Mouse (Mus musculus): ENCODE measurements around the gene Ncoa3.

Ncoa3 gene

DNA sequence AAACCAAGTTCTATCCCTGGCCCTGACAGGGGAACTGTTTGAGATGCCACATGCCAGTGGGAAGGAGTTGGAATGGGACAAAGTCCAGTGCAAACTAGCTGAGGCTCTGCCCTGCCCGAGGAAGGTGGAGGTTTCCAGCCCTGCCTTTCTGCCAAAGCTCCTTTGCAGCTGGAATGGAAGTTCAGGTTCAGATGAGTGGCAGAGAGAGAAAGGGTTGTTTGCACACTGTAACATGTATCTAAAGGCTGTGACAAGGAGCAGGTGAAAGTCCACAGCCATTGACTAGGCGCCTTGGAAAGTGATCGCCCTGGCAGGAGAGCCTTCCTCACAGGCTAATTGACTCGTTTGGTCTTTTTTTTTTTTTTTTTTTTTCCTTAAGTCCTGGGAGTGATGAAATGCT lies 28.3 kb upstream of the Ncoa3 start:
- ChIA-PET CTCF (interaction anchor here in 2 of 4 experiments (0.6 to 1.1 kb wide), 4 partner anchors 10 to 179 kb away, joined by 4 to 5 read pairs (median 4); no protein-coding TSS in a partner anchor), POLR2A (interaction anchor here (0.6 to 33.6 kb wide), 18 partner anchors 8 to 155 kb away, joined by 3 to 586 read pairs (median 4); partner anchors contain the start of gene Ncoa3 (in 2 of the 4))

DNA sequence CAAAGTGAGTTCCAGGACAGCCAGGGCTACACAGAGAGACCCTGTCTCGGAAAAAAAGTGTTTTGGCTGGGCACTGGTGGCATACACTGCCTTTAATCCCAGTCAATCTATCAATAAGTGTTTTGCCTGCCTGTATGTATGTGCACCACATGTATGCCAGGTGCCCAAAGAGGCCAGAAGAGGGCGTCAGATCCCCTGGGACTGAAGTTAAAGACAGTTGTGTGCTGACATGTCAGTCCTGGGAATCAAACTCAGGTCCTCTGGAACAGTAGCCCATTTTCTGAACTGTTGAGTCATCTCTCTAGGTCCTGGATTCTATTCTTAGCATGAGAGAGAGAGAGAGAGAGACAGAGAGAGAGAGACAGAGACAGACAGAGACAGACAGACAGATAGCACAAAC lies 25.4 kb upstream of the Ncoa3 start:
- ChIA-PET POLR2A (interaction anchor here (0.7 to 33.6 kb wide), 56 partner anchors 7 to 1097 kb away, joined by 3 to 586 read pairs (median 10); partner anchors contain the start of genes Ncoa3 (in 3 of the 4) and Zmynd8 (in 1 of the 4)), CTCF (interaction anchor here in 3 of 4 experiments (0.8 to 3.9 kb wide), 12 partner anchors 9 to 146 kb away, joined by 3 to 20 read pairs (median 6); partner anchors contain the start of gene Ncoa3 (in 3 of the 3))

DNA sequence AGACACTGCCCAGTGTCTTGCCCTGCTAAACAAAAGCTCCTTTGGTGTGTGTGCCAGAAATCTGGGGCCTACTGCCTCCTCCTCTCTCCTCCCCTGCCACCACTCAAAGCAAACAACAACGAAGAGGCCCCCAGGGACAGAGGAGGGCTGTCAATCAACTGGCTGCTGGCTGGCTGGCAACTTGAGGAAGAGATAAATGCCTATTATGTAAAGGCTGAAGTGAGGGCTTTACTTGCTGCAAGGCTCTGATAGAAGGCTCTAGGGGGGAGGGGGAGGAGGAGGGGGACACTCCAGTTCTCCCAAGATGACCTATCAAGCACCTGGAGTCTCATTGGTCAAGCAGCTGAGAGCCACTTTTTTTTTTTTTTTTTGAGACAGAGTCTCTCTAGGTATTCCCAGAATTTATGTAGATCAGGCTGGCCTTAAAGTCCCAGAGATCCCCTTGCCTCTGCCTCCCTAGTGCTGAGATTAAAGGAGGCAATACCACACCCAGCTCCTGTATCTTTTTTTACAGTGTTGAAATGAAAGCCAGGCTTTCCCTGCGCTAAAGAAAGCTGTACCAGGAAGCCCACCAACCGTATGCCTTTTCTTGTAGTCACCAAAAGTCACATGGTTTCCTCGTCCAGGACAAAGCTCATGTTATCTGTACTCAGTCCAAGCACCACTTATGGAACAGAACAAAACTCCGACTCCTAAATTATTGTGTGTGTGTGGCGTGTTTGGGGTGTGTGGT lies 24.4 kb upstream of the Ncoa3 start:
- ChIA-PET POLR2A (interaction anchor here (0.5 to 33.6 kb wide), 108 partner anchors 8 to 1117 kb away, joined by 3 to 586 read pairs (median 5); partner anchors contain the start of genes Ncoa3 (in 4 of the 4), Sulf2 (in 1 of the 4) and Zmynd8 (in 1 of the 4)), CTCF (interaction anchor here (0.5 to 3.9 kb wide), 24 partner anchors 8 to 185 kb away, joined by 3 to 20 read pairs (median 4); partner anchors contain the start of gene Ncoa3 (in 3 of the 4))

DNA sequence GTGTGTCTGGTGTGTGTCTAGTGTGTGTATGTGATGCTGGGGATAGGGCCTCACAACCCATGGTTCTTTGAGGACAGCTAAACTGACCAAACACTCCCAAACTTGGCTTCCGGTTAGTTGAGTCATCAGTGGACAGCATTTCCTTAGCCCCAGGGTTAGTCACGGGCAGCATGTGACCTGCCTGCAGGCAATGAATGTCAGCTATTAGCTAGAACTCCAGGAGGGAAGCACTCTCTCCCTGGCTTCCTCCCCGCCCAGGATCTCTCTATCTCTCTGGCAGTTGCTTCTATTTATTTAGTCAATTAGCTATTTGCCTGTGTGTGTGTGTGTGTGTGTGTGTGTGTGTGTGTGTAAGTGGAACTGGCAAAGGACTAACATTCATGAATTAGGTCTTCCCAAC lies 23.6 kb upstream of the Ncoa3 start:
- ChIA-PET POLR2A (interaction anchor here (0.5 to 33.6 kb wide), 126 partner anchors 7 to 1531 kb away, joined by 3 to 586 read pairs (median 5); partner anchors contain the start of genes Ncoa3 (in 4 of the 4), Sulf2 (in 3 of the 4) and Zmynd8 (in 2 of the 4)), CTCF (interaction anchor here in 3 of 4 experiments (0.7 to 3.9 kb wide), 20 partner anchors 9 to 812 kb away, joined by 3 to 20 read pairs (median 4); partner anchors contain the start of gene Ncoa3 (in 2 of the 3))

DNA sequence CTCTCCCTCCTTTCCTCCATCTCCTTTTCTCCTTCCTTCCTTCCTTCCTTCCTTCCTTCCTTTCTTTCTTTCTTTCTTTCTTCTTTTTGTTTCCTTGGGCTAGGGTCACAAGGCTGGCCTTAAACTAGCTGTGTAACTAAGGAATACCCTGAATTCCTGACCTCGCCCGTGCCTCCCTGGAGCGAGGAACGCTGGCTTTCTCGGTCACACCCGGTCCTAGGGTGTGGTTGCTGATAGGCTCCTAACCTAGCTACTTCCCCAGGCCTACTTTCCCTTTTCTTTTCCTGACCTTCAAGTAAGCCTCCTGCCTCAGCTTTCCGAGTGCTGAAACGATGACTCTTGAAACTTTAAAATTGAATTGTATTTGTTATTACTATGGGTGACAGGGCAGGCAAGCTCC lies 23.0 kb upstream of the Ncoa3 start:
- ChIA-PET POLR2A (interaction anchor here (0.5 to 33.6 kb wide), 115 partner anchors 7 to 1531 kb away, joined by 3 to 586 read pairs (median 6); partner anchors contain the start of genes Ncoa3 (in 4 of the 4), Sulf2 (in 3 of the 4) and Zmynd8 (in 2 of the 4)), CTCF (interaction anchor here (0.5 to 3.9 kb wide), 19 partner anchors 8 to 811 kb away, joined by 3 to 25 read pairs (median 4); partner anchors contain the start of gene Ncoa3 (in 2 of the 4))

DNA sequence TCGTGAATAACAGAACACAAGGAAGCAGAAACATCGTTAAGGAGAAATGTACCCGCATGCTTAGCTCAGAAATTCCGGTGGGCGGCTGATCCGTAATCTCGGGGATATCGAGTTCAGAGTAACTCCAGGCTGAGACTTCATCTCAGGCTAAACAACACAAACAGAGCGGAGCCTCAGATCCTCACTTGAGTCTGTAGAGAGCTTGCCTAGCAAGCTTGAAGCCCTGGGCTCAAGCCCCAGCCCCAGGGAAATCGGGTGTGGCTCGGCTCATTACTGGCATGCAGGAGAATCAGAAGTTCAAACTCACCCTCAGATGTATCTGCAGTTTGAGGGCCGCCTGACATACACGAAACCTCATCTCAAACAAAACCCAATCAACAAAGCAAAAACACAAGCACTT lies 22.5 kb upstream of the Ncoa3 start:
- ChIA-PET CTCF (interaction anchor here (0.5 to 3.9 kb wide), 17 partner anchors 8 to 935 kb away, joined by 3 to 25 read pairs (median 4); partner anchors contain the start of gene Ncoa3 (in 2 of the 4)), POLR2A (interaction anchor here (0.5 to 33.6 kb wide), 96 partner anchors 7 to 1102 kb away, joined by 3 to 586 read pairs (median 7); partner anchors contain the start of genes Ncoa3 (in 4 of the 4), Sulf2 (in 3 of the 4) and Zmynd8 (in 2 of the 4))

DNA sequence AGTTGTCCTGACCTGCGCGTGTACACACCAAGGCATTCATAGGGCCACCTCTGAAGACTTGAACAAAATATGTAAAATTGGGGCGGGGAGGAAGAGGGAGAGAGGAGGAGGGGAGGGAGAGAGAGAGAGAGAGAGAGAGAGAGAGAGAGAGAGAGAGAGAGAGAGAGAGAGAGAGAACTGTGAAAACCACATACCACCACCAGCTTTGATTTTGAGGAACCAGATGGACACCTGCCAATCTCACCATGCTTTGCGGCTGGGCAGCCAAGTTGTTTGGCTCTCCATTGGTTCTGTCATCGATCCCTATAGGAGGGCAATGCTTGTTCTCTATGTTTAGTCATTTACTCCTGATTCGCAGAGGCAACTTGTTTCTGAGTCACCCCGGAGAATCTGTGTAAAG lies 21.7 kb upstream of the Ncoa3 start:
- POLR2A ChIA-PET, result interaction anchor here (0.6 to 33.6 kb wide), 26 partner anchors 11 to 1450 kb away, joined by 3 to 586 read pairs (median 24); partner anchors contain the start of genes Ncoa3 (in 4 of the 4) and Sulf2 (in 1 of the 4)
- CTCF ChIA-PET, result interaction anchor here in 2 of 4 experiments (0.9 to 3.9 kb wide), 2 partner anchors 10 to 12 kb away, joined by 3 to 20 read pairs; no protein-coding TSS in a partner anchor

DNA sequence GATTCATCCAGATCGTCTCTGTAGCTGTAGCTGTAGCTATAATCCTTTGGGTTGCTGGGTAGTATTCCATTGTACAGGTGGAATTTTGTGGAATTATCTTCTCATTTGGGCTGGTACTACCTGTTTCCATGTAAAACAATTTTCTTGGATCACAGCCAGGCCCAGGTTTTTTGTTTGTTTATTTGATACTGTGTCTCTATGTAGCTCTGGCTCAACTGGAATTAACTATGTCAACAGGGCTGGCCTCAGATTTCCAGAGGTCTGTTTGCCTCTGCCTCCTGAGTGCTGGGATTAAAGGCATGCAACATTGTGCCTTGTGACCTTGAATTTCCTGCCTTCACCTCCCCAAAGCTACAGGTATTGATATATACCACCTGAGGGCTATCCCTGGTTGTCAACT lies 18.1 kb upstream of the Ncoa3 start:
- POLR2A ChIA-PET, result interaction anchor here in 3 of 4 experiments (0.5 to 33.6 kb wide), 11 partner anchors 10 to 223 kb away, joined by 3 to 586 read pairs (median 8); partner anchors contain the start of gene Ncoa3 (in 1 of the 3)
- CTCF ChIA-PET, result no interaction called here

DNA sequence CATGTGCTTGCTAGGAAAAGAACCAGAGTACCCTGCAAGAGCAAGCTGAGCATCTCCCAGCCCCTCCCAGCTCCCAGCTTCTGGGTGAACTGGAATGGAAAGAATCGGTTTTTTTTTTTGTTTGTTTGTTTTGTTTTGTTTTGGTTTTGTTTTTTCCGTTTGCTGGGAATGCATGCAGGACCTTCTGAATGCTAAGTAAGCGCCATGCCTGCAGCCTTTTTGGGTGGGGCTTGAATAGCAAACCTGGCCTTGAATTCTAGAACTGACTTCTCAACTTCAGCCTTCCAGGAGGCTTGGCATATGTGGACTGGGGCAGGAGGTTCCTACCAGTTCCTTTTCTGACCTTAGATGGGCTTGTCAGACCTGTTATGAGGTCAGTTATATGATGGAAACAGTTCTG lies 16.2 kb upstream of the Ncoa3 start:
- ChIA-PET POLR2A (interaction anchor here in 3 of 4 experiments (0.6 to 33.6 kb wide), 15 partner anchors 7 to 166 kb away, joined by 3 to 586 read pairs (median 8); partner anchors contain the start of gene Ncoa3 (in 1 of the 3)), CTCF (interaction anchor here in 3 of 4 experiments (0.6 to 1.5 kb wide), 3 partner anchors 9 to 164 kb away, joined by 3 to 7 read pairs (median 5); no protein-coding TSS in a partner anchor)

DNA sequence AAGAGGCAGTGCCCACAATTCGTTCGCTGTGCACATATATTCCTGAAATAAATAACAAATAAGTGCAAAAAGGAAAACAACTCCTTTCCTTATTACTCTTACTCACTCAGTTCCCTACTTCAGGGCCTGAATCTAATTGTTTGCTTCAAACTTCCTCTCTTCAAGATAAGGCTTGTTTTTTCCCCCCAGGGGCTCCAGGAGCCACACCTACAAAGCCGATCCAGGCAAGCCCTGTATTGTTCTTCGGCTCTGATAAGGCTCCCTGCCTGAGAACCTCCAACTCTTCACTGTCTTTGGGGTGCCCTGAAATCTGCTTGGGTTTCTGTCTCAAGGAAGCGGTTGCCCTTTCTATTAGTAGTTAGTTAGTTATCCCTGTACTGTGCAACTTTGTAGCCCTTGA lies 15.6 kb upstream of the Ncoa3 start:
- POLR2A ChIA-PET, result interaction anchor here in 3 of 4 experiments (0.6 to 33.6 kb wide), 11 partner anchors 8 to 251 kb away, joined by 3 to 586 read pairs (median 7); partner anchors contain the start of gene Ncoa3 (in 2 of the 3)
- CTCF ChIA-PET, result interaction anchor here in 1 of 4 experiments (1.1 to 1.5 kb wide), 2 partner anchors 7 to 9 kb away, joined by 3 read pairs; no protein-coding TSS in a partner anchor

DNA sequence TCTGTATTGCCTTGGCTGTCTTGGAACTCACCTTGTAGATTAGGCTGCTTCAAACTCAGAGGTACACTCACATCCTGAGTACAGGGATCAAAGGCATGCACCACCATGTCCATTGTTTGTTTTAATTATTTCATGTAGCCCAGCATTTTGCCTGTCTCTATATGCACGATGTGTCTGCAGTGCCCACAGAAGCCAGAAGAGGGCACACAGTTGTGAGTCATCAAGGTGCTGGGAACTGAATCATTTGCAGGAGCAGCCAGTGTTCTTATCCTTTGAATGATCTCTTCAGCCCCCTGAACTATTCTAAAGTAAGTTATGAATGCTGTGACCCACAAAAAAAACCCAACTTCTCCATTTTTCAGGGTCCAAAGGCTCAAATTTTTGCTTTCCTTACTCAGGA lies 14.3 kb upstream of the Ncoa3 start:
- POLR2A ChIA-PET, result interaction anchor here in 3 of 4 experiments (0.7 to 33.6 kb wide), 8 partner anchors 9 to 140 kb away, joined by 3 to 586 read pairs (median 22); partner anchors contain the start of gene Ncoa3 (in 1 of the 3)
- CTCF ChIA-PET, result interaction anchor here in 2 of 4 experiments (0.8 to 1.1 kb wide), 4 partner anchors 8 to 14 kb away, joined by 3 to 4 read pairs (median 3); partner anchors contain the start of gene Ncoa3 (in 1 of the 2)

DNA sequence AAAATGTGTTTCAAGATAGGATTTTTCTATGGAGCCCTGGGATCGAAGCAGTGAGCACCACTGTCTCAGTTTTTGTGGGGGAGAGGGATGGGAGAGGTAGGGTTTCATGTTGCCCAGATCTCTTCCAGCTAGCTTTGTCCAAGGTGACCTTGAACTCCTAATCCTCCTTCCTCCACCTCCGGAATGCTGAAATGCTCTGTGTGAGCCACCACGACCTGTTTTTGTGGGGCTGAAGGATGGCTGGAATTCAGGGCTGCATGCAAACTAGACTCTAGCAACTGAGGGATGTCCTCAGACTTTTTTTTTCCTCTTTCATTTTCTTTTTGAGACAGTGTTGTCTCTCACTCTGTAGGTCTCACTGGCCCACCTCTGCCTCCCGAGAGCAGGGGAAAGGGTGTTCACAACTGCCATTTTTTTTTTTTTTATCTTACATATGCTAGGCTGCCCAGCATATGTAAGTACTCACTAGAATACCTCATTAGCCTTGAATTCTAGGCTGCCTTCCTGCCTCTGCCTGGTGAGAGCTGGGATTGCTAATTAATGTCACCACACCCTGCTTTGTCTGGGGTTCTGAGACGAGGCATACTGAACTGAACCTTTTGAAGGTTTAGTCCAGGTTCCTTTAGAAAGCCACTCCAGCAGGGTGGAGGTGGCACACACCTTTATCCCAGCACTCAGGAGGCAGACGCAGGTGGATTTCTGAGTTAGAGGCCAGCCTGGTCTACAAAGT lies 11.0 kb upstream of the Ncoa3 start:
- CTCF ChIA-PET, result interaction anchor here (0.5 to 3.8 kb wide), 12 partner anchors 11 to 532 kb away, joined by 3 to 20 read pairs (median 4); partner anchors contain the start of gene Ncoa3 (in 1 of the 4)
- POLR2A ChIA-PET, result interaction anchor here (0.5 to 33.6 kb wide), 63 partner anchors 8 to 1177 kb away, joined by 3 to 586 read pairs (median 4); partner anchors contain the start of genes Ncoa3 (in 4 of the 4), Acot8 (in 1 of the 4), Cse1l (in 1 of the 4) and Zmynd8 (in 1 of the 4)

DNA sequence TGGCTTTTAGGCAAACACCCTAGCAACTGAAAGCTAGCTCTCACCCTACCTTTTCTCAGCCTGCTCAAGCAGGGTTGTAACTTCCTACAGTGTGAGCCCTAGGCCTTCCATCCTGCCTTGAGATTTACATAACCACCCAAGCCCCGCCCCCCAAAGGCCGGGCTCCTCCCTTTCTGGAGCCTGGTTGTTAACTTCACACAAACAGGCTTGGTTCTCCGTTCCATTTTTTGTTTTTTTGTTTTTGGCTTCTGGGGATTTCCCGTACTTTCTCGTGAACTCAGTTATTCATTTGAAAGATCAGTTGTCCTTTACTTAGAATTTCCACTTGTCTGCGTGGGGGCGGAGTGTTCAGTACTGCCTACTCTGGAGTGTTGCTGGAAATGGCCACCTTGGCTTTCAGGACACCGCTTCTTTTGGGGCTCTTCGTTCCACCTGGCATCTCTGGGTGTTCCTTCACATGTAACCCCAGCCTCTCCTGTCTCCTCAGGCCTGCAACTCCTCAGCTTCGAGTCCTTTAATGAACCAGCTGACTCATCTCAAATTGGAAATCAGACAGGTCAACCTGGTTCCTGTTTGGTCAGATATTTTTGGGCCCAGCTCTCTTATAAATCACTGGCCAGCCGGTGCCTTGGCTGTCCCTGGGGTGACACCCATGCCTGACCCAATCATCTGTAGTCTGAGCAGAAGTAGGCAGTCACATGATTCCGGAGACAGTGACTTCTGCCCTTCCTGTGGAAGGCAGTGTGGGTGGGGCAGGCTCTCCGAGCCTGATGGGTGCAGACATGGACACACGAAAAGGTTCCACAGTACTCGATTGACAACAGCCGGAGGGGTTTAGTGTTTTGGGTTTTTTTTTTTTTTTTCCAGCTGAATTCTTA lies 9.7 kb upstream of the Ncoa3 start:
- POLR2A ChIA-PET, result interaction anchor here (0.6 to 33.6 kb wide), 49 partner anchors 8 to 1014 kb away, joined by 3 to 586 read pairs (median 5); partner anchors contain the start of genes Ncoa3 (in 4 of the 4) and Cse1l (in 1 of the 4)
- CTCF ChIA-PET, result interaction anchor here (0.6 to 3.8 kb wide), 10 partner anchors 10 to 1564 kb away, joined by 3 to 20 read pairs (median 3); partner anchors contain the start of gene Ncoa3 (in 1 of the 4)

DNA sequence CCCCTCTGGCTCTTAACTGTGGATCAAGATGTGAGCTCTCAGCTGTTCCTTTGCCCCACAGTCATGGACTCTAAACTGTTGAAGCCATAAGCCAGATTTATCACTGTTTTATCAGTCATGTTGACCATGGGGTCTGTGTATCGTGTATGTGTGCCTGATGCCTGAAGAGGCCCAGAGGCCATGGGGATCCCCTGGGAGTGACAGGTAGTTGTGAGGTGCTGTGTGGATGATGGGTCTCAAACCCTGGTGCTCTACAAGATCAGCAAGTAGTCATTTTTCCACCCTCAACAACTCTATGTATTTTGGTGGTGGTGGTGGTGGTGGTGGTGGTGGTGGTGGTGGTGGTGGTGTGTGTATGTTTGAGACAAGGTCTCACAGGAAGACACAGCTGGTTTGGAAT lies 8.1 kb upstream of the Ncoa3 start:
- ChIA-PET POLR2A (interaction anchor here (0.6 to 33.6 kb wide), 13 partner anchors 8 to 163 kb away, joined by 3 to 586 read pairs (median 12); partner anchors contain the start of gene Ncoa3 (in 4 of the 4)), CTCF (interaction anchor here in 1 of 4 experiments (0.6 kb wide), 1 partner anchor 165 kb away, joined by 3 read pairs; no protein-coding TSS in a partner anchor)

DNA sequence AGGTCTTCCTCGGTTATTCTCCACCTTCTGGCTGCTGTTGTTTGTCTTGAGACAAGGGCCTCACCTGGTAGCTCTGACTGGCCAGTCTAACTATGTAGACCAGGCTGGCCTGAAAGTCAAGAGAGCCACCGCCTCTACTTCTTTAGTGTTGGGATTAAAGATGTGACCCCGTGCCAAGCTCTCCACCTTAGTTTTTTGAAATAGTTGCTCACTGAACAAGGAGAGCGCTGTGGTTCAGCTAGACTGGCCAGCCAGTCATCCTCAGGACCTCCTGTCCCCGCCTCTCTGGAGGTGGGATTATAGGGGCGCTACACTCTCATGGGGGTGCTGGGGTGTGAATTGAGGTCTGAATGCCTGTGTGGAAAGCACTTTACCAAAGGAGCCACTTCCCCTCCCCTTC lies 7.5 kb upstream of the Ncoa3 start:
- CTCF ChIA-PET, result interaction anchor here in 1 of 4 experiments (0.6 kb wide), 1 partner anchor 175 kb away, joined by 3 read pairs; no protein-coding TSS in a partner anchor
- POLR2A ChIA-PET, result interaction anchor here (0.6 to 33.6 kb wide), 11 partner anchors 10 to 164 kb away, joined by 3 to 586 read pairs (median 5); partner anchors contain the start of gene Ncoa3 (in 1 of the 4)

DNA sequence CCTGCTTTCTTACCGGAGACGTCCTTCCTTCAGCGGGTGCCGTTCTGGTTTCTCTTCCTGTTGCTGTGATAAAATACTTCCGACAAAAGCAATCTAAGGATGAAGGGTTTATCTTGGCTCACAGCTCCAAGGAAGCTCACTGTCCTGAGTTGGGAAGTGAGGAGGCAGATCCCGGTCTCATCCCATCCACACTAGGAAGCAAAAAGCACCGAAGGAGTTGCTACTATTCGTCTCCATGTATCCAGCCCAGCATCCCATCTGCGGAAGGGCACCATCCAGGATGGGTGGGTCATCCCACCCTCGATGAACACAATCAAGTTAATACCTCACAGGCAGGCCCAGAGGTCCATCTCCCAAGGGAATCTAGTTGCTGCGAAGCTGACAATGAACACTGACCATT lies 6.9 kb upstream of the Ncoa3 start:
- POLR2A ChIA-PET, result interaction anchor here (1.2 to 33.6 kb wide), 8 partner anchors 11 to 63 kb away, joined by 4 to 586 read pairs (median 34); partner anchors contain the start of gene Ncoa3 (in 1 of the 4)

More for the DNA sequence above, 6.9 kb upstream of the Ncoa3 start:
- CTCF ChIA-PET, result no interaction called here

Data from embryonic stem cell, embryonic (primary cell).